Mouse (Mus musculus): Measurements from ENCODE around the gene Jkamp.

Jkamp gene

GRCm38 (mm10) chr12:72085024-72085328 lies 413 bp upstream of the Jkamp start:
- no peak for DNase-seq (ENCODE audit: low read depth in 1 of 2, low spot score in 2 of 2)

GRCm38 (mm10) chr12:72086166-72086825 lies 907 bp downstream of the Jkamp start:
- DNase-seq (ENCODE audit: low read depth in 1 of 2, low spot score in 2 of 2), result no peak

DNA sequence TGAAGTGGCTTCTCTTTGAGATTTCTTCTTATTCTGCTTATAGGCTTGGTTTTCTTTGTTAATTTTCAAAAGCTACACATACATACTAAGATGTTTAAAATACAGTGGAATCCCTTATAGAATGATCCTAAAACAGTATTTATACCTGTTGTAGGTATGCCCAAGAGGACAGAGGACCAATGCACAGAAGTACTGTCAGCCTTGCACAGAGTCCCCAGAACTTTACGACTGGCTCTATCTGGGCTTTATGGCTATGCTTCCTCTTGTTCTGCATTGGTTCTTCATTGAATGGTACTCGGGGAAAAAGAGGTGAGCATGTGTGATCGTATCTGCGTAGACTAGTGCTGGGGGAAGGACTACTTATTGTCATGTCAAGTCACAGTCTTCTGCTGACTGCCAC lies 4.4 kb downstream of the Jkamp start:
- DNase-seq (ENCODE audit: low read depth in 1 of 2, low spot score in 2 of 2), result no peak

GRCm38 (mm10) chr12:72096966-72097365 lies 11.6 kb downstream of the Jkamp start:
- no peak for DNase-seq (ENCODE audit: low read depth in 1 of 2, low spot score in 2 of 2)

- no peak for DNase-seq (ENCODE audit: low read depth in 1 of 2, low spot score in 2 of 2)
These were observed 17.4 kb downstream of the Jkamp start for GRCm38 (mm10) chr12:72102776-72103175.

- DNase-seq (ENCODE audit: low read depth in 1 of 2, low spot score in 2 of 2), result no peak
These were observed 18.6 kb downstream of the Jkamp start for GRCm38 (mm10) chr12:72104027-72104426.

GRCm38 (mm10) chr12:72104525-72105281 lies 19.3 kb downstream of the Jkamp start:
- no peak for DNase-seq (ENCODE audit: low read depth in 1 of 2, low spot score in 2 of 2)

- DNase-seq (ENCODE audit: low read depth in 1 of 2, low spot score in 2 of 2), result no peak
These were observed 29.7 kb downstream of the Jkamp start for GRCm38 (mm10) chr12:72115126-72115525.

GRCm38 (mm10) chr12:72115686-72116345 lies 30.4 kb downstream of the Jkamp start:
- DNase-seq (ENCODE audit: low read depth in 1 of 2, low spot score in 2 of 2), result no peak

DNA sequence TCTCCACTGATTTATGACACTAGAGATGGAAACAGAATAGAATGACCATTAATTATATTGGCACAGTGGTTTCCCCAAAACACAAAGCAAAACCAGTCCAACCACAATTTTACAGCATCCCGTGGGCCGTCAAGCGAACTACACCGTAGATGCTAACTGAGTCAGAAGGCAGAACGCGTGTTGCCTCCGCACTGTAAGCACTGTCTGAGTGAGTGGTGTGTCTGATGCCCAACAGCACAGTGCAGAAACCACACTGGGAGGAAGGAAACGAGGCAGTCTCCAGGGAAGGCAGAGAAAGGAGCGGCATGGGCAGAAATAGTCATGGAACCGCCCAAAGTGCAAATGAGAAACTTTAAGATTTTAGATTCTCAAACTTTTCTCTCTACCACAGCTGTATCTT lies 43.8 kb downstream of the Jkamp start:
- no peak for DNase-seq (ENCODE audit: low read depth in 1 of 2, low spot score in 2 of 2)

GRCm38 (mm10) chr12:72150786-72151185 lies 65.4 kb downstream of the Jkamp start:
- DNase-seq (ENCODE audit: low read depth in 1 of 2, low spot score in 2 of 2), result no peak
